Mouse (Mus musculus) C2C12 (cell line): ENCODE measurements at regions not wholly inside any gene's neighbourhood (a gene's known extent, or its start where the extent isn't known, plus 50 kb on each side); places are given as distances from the start of the nearest gene placed in this dataset.

Source experiments
- H3K27me3 ChIP-seq: one replicate; pipeline ENCODE4 v1.6.1; 2011; ENCODE audit not compliant: control insufficient read depth, insufficient read depth, insufficient read length
- H3K36me3 ChIP-seq: one replicate; pipeline ENCODE4 v1.6.1; 2011; ENCODE audit not compliant: control insufficient read depth, insufficient read depth
- H3K4me3 ChIP-seq: one replicate; pipeline ENCODE4 v1.5.1; 2011; ENCODE audit warnings: mild to moderate bottlenecking, control low read depth; ENCODE audit not compliant: poor library complexity, insufficient read depth, severe bottlenecking
- H3K79me2 ChIP-seq: one replicate; pipeline ENCODE4 v1.6.1; 2011; ENCODE audit not compliant: control insufficient read depth, insufficient read depth
- H3K79me3 ChIP-seq: one replicate; pipeline ENCODE4 v1.6.1; 2011; ENCODE audit warnings: low read depth, control low read depth
- H3ac ChIP-seq: one replicate; pipeline ENCODE3; 2011; ENCODE audit warnings: low read depth; ENCODE audit not compliant: control insufficient read depth, insufficient read length
- CEBPB ChIP-seq: IDR thresholded peaks from one replicate; pipeline ENCODE4 v1.6.1; 2011; ENCODE audit warnings: low read depth, mild to moderate bottlenecking, control low read depth, moderate library complexity
- CTCF ChIP-seq: IDR thresholded peaks from one replicate; pipeline ENCODE4 v1.5.1; 2011; ENCODE audit not compliant: control insufficient read depth, insufficient read depth, insufficient read length
- FOSL1 ChIP-seq: IDR thresholded peaks from one replicate; pipeline ENCODE4 v1.8.0; 2011; ENCODE audit warnings: mild to moderate bottlenecking, low read length; ENCODE audit not compliant: poor library complexity, insufficient read depth, severe bottlenecking
- MAX ChIP-seq: IDR thresholded peaks from one replicate; pipeline ENCODE4 v1.6.1; 2011; ENCODE audit warnings: mild to moderate bottlenecking, control low read depth
- MYOD1 ChIP-seq: IDR thresholded peaks from one replicate; pipeline ENCODE4 v1.6.1; 2011; ENCODE audit warnings: low read depth; ENCODE audit not compliant: control insufficient read depth, insufficient read length
- MYOG ChIP-seq: IDR thresholded peaks from one replicate; pipeline ENCODE4 v1.6.1; 2011; ENCODE audit not compliant: control insufficient read depth, insufficient read length; ENCODE audit errors: extremely low read depth
- USF1 ChIP-seq: IDR thresholded peaks from one replicate; pipeline ENCODE4 v1.6.1; 2011; ENCODE audit warnings: low read depth, mild to moderate bottlenecking, control low read depth, moderate library complexity

DNA sequence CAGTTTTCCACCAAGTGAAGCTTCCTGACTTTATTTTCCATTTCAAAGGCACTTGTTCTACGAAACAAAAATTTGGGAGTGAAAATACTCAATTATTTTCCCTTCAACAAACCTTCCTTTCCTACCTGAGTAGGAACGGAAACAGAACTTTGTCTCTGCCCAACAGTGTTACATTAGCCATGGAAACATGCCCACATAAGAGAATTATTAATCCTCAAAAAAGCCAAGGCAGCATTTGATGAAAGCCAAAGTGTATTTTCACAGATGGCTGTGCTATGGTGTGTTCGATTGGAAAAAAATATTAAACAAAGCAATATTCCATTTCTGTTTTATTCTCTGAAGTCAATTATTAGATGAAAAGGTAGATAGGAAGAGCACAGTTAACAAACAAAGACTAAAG lies 404.8 kb upstream of the Adamts9 start:
- no peak overlapping the region for H3K4me3 ChIP-seq

DNA sequence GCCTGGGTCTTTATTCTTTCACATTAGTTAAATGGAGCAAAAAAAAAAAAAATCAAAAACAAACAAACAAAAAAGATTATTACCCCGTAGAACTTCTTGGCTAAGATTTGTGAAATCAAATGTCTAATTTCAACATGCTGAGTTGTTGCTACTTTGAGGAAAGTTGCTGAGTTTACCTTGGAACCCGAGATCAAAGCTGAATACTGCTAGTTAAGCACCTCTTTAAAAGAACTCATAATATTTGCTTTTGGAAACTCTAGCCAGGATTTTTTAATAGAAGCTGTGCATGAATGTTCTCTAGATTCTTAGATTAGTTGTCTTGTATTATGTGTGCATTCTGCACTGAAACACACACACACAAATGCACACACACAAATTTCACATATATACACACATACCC lies 385.4 kb upstream of the Adamts9 start:
- H3ac ChIP-seq: no peak overlapping the region

More for the DNA sequence above, 404.8 kb upstream of the Adamts9 start:
- no peak overlapping the region for H3ac ChIP-seq
- H3K79me2 ChIP-seq: no peaks in the 10 kb centered on the region
- no peaks in the 10 kb centered on the region for H3K79me3 ChIP-seq
- no peak for TF ChIP-seq MAX
- TF ChIP-seq CTCF: no peak
- TF ChIP-seq CEBPB: no peak
- TF ChIP-seq MYOD1: no peak
- TF ChIP-seq MYOG: no peak
- no peak for TF ChIP-seq FOSL1
- no peaks in the 10 kb centered on the region for H3K36me3 ChIP-seq
- no peaks in the 10 kb centered on the region for H3K27me3 ChIP-seq

DNA sequence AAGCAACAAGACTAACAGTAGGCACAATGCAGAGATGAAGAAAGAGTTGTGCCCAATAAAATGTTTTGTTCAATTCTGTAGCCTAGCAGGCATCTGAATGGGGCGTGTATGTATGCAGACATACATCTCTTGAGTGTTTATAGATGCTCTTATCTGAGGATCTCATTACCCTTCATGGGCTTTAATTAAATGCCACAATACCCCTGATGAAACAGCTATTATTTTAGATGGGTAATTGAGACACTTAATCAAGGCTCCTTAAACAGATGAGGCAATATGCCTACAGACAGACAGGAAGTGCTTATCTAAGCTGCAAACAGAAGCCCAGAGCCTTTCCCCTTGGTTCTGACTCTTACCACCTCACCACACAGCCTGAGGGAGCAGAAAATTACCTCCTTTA lies 384.6 kb upstream of the Adamts9 start:
- Histone ChIP-seq H3K27me3 (no peaks in the 10 kb centered on the region), H3ac (no peak overlapping the region), H3K4me3 (no peak overlapping the region), H3K79me2 (no peaks in the 10 kb centered on the region), H3K36me3 (no peaks in the 10 kb centered on the region), H3K79me3 (no peaks in the 10 kb centered on the region)
- TF ChIP-seq CTCF (no peak), CEBPB (no peak), MYOD1 (no peak), MYOG (no peak), MAX (no peak), FOSL1 (no peak), USF1 (no peak)

More for the DNA sequence above, 385.4 kb upstream of the Adamts9 start:
- H3K79me3 ChIP-seq: no peaks in the 10 kb centered on the region
- TF ChIP-seq FOSL1 (no peak), USF1 (no peak), CEBPB (no peak), CTCF (no peak), MYOD1 (no peak), MYOG (no peak), MAX (no peak)
- H3K27me3 ChIP-seq: no peaks in the 10 kb centered on the region
- H3K36me3 ChIP-seq: no peaks in the 10 kb centered on the region
- H3K79me2 ChIP-seq: no peaks in the 10 kb centered on the region
- no peak overlapping the region for H3K4me3 ChIP-seq

DNA sequence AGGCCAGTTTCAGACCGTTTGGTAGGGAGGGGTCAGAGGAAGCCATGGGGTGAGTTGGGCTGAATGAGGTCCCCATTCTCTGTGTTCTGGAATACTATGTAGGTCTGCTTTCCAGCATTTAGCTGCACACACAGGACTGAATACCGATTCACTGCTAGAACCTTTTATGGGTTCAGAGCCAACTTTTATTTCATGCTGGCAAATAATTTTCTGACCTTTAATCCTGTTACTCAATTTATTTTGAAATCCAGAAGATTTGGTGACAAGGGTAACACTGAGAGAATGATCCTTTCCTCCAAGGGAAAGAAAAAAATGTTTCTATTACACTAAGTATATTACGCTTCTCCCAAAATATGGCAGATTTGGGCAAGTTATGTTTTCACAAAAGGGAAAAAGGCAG lies 380.6 kb upstream of the Adamts9 start:
- TF ChIP-seq USF1 (no peak), MAX (no peak), CTCF (no peak), CEBPB (no peak), MYOD1 (no peak), MYOG (no peak), FOSL1 (no peak)
- no peaks in the 10 kb centered on the region for H3K79me2 ChIP-seq
- no peaks in the 10 kb centered on the region for H3K27me3 ChIP-seq
- H3K36me3 ChIP-seq: no peaks in the 10 kb centered on the region
- no peak overlapping the region for H3K4me3 ChIP-seq
- H3ac ChIP-seq: no peak overlapping the region
- no peaks in the 10 kb centered on the region for H3K79me3 ChIP-seq

DNA sequence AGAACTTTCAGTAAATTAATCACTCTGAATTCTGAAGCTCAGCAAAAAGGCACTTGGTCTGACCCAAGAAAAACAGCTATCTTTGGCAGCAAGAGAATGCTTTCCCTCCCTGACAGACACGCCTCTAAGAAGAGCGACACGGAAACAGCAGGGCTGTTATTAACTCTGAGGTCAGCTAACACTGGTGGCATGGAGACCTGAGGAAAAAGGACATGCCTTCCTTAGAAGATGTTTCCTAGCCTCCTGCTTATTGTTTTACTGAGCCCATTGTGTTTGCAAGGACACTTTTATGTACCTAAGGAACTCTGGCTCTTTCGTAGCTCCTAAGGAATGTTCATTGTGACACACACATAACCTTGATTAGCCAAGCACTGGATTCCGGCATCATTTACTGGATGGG lies 371.3 kb upstream of the Adamts9 start:
- Histone ChIP-seq H3K27me3 (no peaks in the 10 kb centered on the region), H3K79me3 (no peaks in the 10 kb centered on the region), H3K36me3 (no peaks in the 10 kb centered on the region), H3ac (no peak overlapping the region), H3K4me3 (no peak overlapping the region), H3K79me2 (no peaks in the 10 kb centered on the region)
- TF ChIP-seq MYOD1 (no peak), USF1 (no peak), CTCF (no peak), MAX (no peak), FOSL1 (no peak), CEBPB (no peak), MYOG (no peak)

DNA sequence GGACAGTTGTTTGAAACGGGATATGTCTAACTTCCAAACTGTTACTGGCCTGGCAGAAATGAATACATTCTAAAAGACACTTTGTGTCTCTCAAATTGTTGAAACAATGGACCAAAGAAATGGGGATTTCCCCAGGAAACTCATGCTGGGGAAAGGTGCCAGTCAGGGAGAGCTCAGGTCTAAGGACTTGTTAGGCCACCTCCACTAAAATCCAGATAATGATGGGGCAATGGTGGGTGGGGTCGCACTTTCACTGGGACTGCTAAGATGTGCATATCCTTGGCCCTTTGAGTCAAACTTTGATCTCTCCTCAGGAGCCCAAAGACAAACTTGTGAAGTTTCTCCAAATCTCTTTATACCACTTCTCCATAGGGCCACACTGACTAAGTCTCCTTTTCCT lies 361.9 kb upstream of the Adamts9 start:
- no peaks in the 10 kb centered on the region for H3K79me2 ChIP-seq
- H3K4me3 ChIP-seq: no peak overlapping the region
- H3K36me3 ChIP-seq: no peaks in the 10 kb centered on the region
- no peaks in the 10 kb centered on the region for H3K79me3 ChIP-seq
- no peaks in the 10 kb centered on the region for H3K27me3 ChIP-seq
- no peak overlapping the region for H3ac ChIP-seq
- TF ChIP-seq MAX (no peak), CTCF (no peak), MYOD1 (no peak), MYOG (no peak), USF1 (no peak), FOSL1 (no peak), CEBPB (no peak)
